Mouse (Mus musculus) kidney, postnatal 14 days (tissue): Measurements from ENCODE around the gene Supt4a.

Experiments used
- DNase-seq: peaks from one replicate; pipeline ENCODE4 v3.0.0; 2022; ENCODE audit warnings: mixed read lengths

Gene Supt4a

GRCm38 (mm10) chr11:87752307-87752706 is 15.0 kb downstream of the Supt4a start:
- no peak for DNase-seq

- DNase-seq = no peak
Measured at GRCm38 (mm10) chr11:87753255-87753654, 15.9 kb downstream of the Supt4a start.

GRCm38 (mm10) chr11:87753891-87754501 is 16.6 kb downstream of the Supt4a start:
- DNase-seq = no peak

- DNase-seq = no peak
Measured at GRCm38 (mm10) chr11:87754603-87755002, 17.3 kb downstream of the Supt4a start.

- no peak for DNase-seq
Measured at GRCm38 (mm10) chr11:87755360-87756017, 18.1 kb downstream of the Supt4a start.

- DNase-seq = no peak
Measured at GRCm38 (mm10) chr11:87756251-87756820, 19.0 kb downstream of the Supt4a start.

- DNase-seq = no peak
Measured at GRCm38 (mm10) chr11:87757001-87757954, 19.9 kb downstream of the Supt4a start.

GRCm38 (mm10) chr11:87758161-87758911 is 21.0 kb downstream of the Supt4a start:
- DNase-seq = no peak

GRCm38 (mm10) chr11:87758957-87759608 is 21.7 kb downstream of the Supt4a start:
- DNase-seq = no peak

- DNase-seq = no peak
Measured at GRCm38 (mm10) chr11:87759609-87760005, 22.3 kb downstream of the Supt4a start.

GRCm38 (mm10) chr11:87760301-87761081 is 23.1 kb downstream of the Supt4a start, which contains the start of gene Tspoap1:
Gene Tspoap1 (plus strand): TSS chr11:87760541.
- DNase-seq = no peak

- no peak for DNase-seq
Measured at GRCm38 (mm10) chr11:87761181-87761721, 23.9 kb downstream of the Supt4a start.

GRCm38 (mm10) chr11:87761806-87762701 is 24.7 kb downstream of the Supt4a start:
- no peak for DNase-seq

GRCm38 (mm10) chr11:87762702-87763385 is 25.5 kb downstream of the Supt4a start:
- DNase-seq = no peak

GRCm38 (mm10) chr11:87763511-87763987 is 26.2 kb downstream of the Supt4a start:
- DNase-seq = peak; percentile 68

- peak; percentile 33 for DNase-seq
Measured at GRCm38 (mm10) chr11:87763988-87764876, 26.9 kb downstream of the Supt4a start.

- DNase-seq = no peak
Measured at GRCm38 (mm10) chr11:87768745-87769144, 31.4 kb downstream of the Supt4a start.

- DNase-seq = peak; percentile 70
Measured at GRCm38 (mm10) chr11:87770989-87771388, 33.6 kb downstream of the Supt4a start.
